Mouse (Mus musculus): ENCODE data around the gene Jmjd1c. TPM values are rescaled to one million over a fixed set of nuclear protein-coding genes. Genes with fewer than 3 reads are reported as not detected.

Jmjd1c gene
- polyA plus RNA-seq, 1 experiment from 2014 or later, result 46.9 TPM

GRCm38 (mm10) chr10:67297175-67297855 lies 201.4 kb downstream of the Jmjd1c start:
- DNase-seq (ENCODE audit: low spot score) (no peak), ATAC-seq (replicated peaks; ENCODE audit: insufficient number of reproducible peaks, low FRiP score, low TSS enrichment, low read depth) (no peak)
- WGBS, result 85% methylated on average over 17 of the region's 17 CpGs
- no peaks in the 10 kb centered on the region for H3K9me3 ChIP-seq (replicated peaks; ENCODE audit: control insufficient read depth, low read length)
- H3K27ac ChIP-seq (replicated peaks; ENCODE audit: low read depth, low read length), result no peak overlapping the region
- no peaks in the 10 kb centered on the region for H3K36me3 ChIP-seq (replicated peaks; ENCODE audit: control insufficient read depth, insufficient read depth, low read depth, low read length)
- H3K9ac ChIP-seq (replicated peaks; ENCODE audit: low read length), result no peak overlapping the region
- H3K27me3 ChIP-seq (ENCODE audit: control insufficient read depth, insufficient read depth, low read length), result no peaks in the 10 kb centered on the region
- H3K4me1 ChIP-seq (ENCODE audit: control insufficient read depth, insufficient read depth, low read length), result no peaks in the 10 kb centered on the region
- no peak overlapping the region for H3K4me3 ChIP-seq (ENCODE audit: low read depth, low read length)
- no peak overlapping the region for H3K4me2 ChIP-seq (ENCODE audit: low read depth, low read length)

GRCm38 (mm10) chr10:67298856-67299255 lies 202.9 kb downstream of the Jmjd1c start:
- Histone ChIP-seq H3K4me2 (ENCODE audit: low read depth, low read length) (no peak overlapping the region), H3K9me3 (replicated peaks; ENCODE audit: control insufficient read depth, low read length) (no peaks in the 10 kb centered on the region), H3K27ac (replicated peaks; ENCODE audit: low read depth, low read length) (no peak overlapping the region), H3K36me3 (replicated peaks; ENCODE audit: control insufficient read depth, insufficient read depth, low read depth, low read length) (no peaks in the 10 kb centered on the region), H3K4me3 (ENCODE audit: low read depth, low read length) (no peak overlapping the region), H3K9ac (replicated peaks; ENCODE audit: low read length) (no peak overlapping the region), H3K27me3 (ENCODE audit: control insufficient read depth, insufficient read depth, low read length) (no peaks in the 10 kb centered on the region), H3K4me1 (ENCODE audit: control insufficient read depth, insufficient read depth, low read length) (no peaks in the 10 kb centered on the region)
- ATAC-seq (replicated peaks; ENCODE audit: insufficient number of reproducible peaks, low FRiP score, low TSS enrichment, low read depth) (no peak), DNase-seq (ENCODE audit: low spot score) (no peak)
- WGBS, result 70% methylated on average over 5 of the region's 5 CpGs

- Histone ChIP-seq H3K4me3 (ENCODE audit: low read depth, low read length) (no peak overlapping the region), H3K4me2 (ENCODE audit: low read depth, low read length) (no peak overlapping the region), H3K27ac (replicated peaks; ENCODE audit: low read depth, low read length) (no peak overlapping the region), H3K9me3 (replicated peaks; ENCODE audit: control insufficient read depth, low read length) (no peaks in the 10 kb centered on the region), H3K27me3 (ENCODE audit: control insufficient read depth, insufficient read depth, low read length) (no peaks in the 10 kb centered on the region), H3K36me3 (replicated peaks; ENCODE audit: control insufficient read depth, insufficient read depth, low read depth, low read length) (no peaks in the 10 kb centered on the region), H3K4me1 (ENCODE audit: control insufficient read depth, insufficient read depth, low read length) (no peaks in the 10 kb centered on the region), H3K9ac (replicated peaks; ENCODE audit: low read length) (no peak overlapping the region)
- ATAC-seq (replicated peaks; ENCODE audit: insufficient number of reproducible peaks, low FRiP score, low TSS enrichment, low read depth), result no peak
- 83% methylated on average over 4 of the region's 4 CpGs for WGBS
- no peak for DNase-seq (ENCODE audit: low spot score)
These were observed 203.4 kb downstream of the Jmjd1c start for GRCm38 (mm10) chr10:67299285-67299684.

- Histone ChIP-seq H3K9me3 (replicated peaks; ENCODE audit: control insufficient read depth, low read length) (no peaks in the 10 kb centered on the region), H3K4me2 (ENCODE audit: low read depth, low read length) (no peak overlapping the region), H3K27ac (replicated peaks; ENCODE audit: low read depth, low read length) (no peak overlapping the region), H3K4me1 (ENCODE audit: control insufficient read depth, insufficient read depth, low read length) (no peaks in the 10 kb centered on the region), H3K4me3 (ENCODE audit: low read depth, low read length) (no peak overlapping the region), H3K36me3 (replicated peaks; ENCODE audit: control insufficient read depth, insufficient read depth, low read depth, low read length) (no peaks in the 10 kb centered on the region), H3K27me3 (ENCODE audit: control insufficient read depth, insufficient read depth, low read length) (no peaks in the 10 kb centered on the region), H3K9ac (replicated peaks; ENCODE audit: low read length) (no peak overlapping the region)
- ATAC-seq (replicated peaks; ENCODE audit: insufficient number of reproducible peaks, low FRiP score, low TSS enrichment, low read depth) (no peak), DNase-seq (ENCODE audit: low spot score) (no peak)
- WGBS, result 94% methylated on average over 6 of the region's 6 CpGs
These were observed 205.1 kb downstream of the Jmjd1c start for GRCm38 (mm10) chr10:67301046-67301445.

- Histone ChIP-seq H3K4me1 (ENCODE audit: control insufficient read depth, insufficient read depth, low read length) (no peaks in the 10 kb centered on the region), H3K9me3 (replicated peaks; ENCODE audit: control insufficient read depth, low read length) (no peaks in the 10 kb centered on the region), H3K4me2 (ENCODE audit: low read depth, low read length) (no peak overlapping the region), H3K27ac (replicated peaks; ENCODE audit: low read depth, low read length) (no peak overlapping the region), H3K9ac (replicated peaks; ENCODE audit: low read length) (no peak overlapping the region), H3K27me3 (ENCODE audit: control insufficient read depth, insufficient read depth, low read length) (no peaks in the 10 kb centered on the region), H3K36me3 (replicated peaks; ENCODE audit: control insufficient read depth, insufficient read depth, low read depth, low read length) (no peaks in the 10 kb centered on the region), H3K4me3 (ENCODE audit: low read depth, low read length) (no peak overlapping the region)
- DNase-seq (ENCODE audit: low spot score) (no peak), ATAC-seq (replicated peaks; ENCODE audit: insufficient number of reproducible peaks, low FRiP score, low TSS enrichment, low read depth) (no peak)
- WGBS, result 61% methylated on average over 2 of the region's 2 CpGs
These were observed 206.4 kb downstream of the Jmjd1c start for GRCm38 (mm10) chr10:67302340-67302739.

Other genes with a start within 250 kb of the Jmjd1c start
- gene Reep3, start 820 bp downstream of the Jmjd1c start, polyA plus RNA-seq (2014; fragmentation: Nextera tagmentation; extraction: Ambion mirVana), result 27.2 and 29.3 TPM in 2 replicates
- 47.3 and 48.1 TPM in 2 replicates for gene Nrbf2, start 189.2 kb downstream of the Jmjd1c start, polyA plus RNA-seq (2014; fragmentation: Nextera tagmentation; extraction: Ambion mirVana)

All from embryonic facial prominence, embryonic 11.5 days (tissue).